Mouse (Mus musculus) hindbrain, embryonic 13.5 days (tissue): Measurements from ENCODE around the gene Ttyh3. TPM values are rescaled to one million over a fixed set of nuclear protein-coding genes. Genes with fewer than 3 reads are reported as not detected.
A peak's percentile ranks its signal among the peaks of the same experiment; 100 is the strongest.

ENCODE experiments used
- ATAC-seq: fragments of 200-750 bp; cut with Nextera tagmentation; 2 replicates; pipeline ENCODE4 v1.8.0; 2017; ENCODE audit warnings: moderate TSS enrichment; ENCODE audit not compliant: low FRiP score
- H3K27ac ChIP-seq: fragments of 300-500 bp; sonication (generic); 2 replicates; pipeline ENCODE4 v1.5.1; 2015; ENCODE audit warnings: inconsistent platforms, mild to moderate bottlenecking, moderate library complexity
- H3K27me3 ChIP-seq: fragments of 300-500 bp; sonication (generic); 2 replicates; pipeline ENCODE4 v1.6.1; 2015; ENCODE audit warnings: mild to moderate bottlenecking, inconsistent platforms
- H3K36me3 ChIP-seq: fragments of 300-500 bp; sonication (generic); 2 replicates; pipeline ENCODE4 v1.6.1; 2015; ENCODE audit warnings: mild to moderate bottlenecking, inconsistent platforms
- H3K4me1 ChIP-seq: fragments of 300-500 bp; sonication (generic); replicated peaks from 2 replicates; pipeline ENCODE4 v1.6.1; 2015; ENCODE audit warnings: inconsistent platforms
- H3K4me2 ChIP-seq: fragments of 300-500 bp; sonication (generic); 2 replicates; pipeline ENCODE4 v1.6.1; 2015; ENCODE audit warnings: inconsistent platforms, mild to moderate bottlenecking, moderate library complexity
- H3K4me3 ChIP-seq: fragments of 300-500 bp; sonication (generic); 2 replicates; pipeline ENCODE4 v1.5.1; 2015; ENCODE audit warnings: mild to moderate bottlenecking, inconsistent platforms
- H3K9ac ChIP-seq: fragments of 300-500 bp; sonication (generic); 2 replicates; pipeline ENCODE4 v1.6.1; 2015; ENCODE audit warnings: mild to moderate bottlenecking, inconsistent platforms
- H3K9me3 ChIP-seq: fragments of 300-500 bp; sonication (generic); 2 replicates; pipeline ENCODE4 v1.6.1; 2016; ENCODE audit warnings: inconsistent platforms
- WGBS: fragments of 180-500 bp; shearing (Covaris S2); methylation state at CpG from one replicate; pipeline ENCODE4 v1.1.7; 2015; 5-methylcytosine and 5-hydroxymethylcytosine counted together
- polyA plus RNA-seq: library from polyadenylated mRNA; unstranded; fragments of >200 nt; fragmentation: Nextera tagmentation; extraction: Ambion mirVana; gene quantifications from 2 replicates; pipeline ENCODE4 v1.2.1, GENCODE M21; 2015

Ttyh3 gene
- polyA plus RNA-seq, 1 experiment from 2014 or later: 65.3 TPM

- no peaks in the 10 kb centered on the region for H3K9me3 ChIP-seq
- ATAC-seq: peak; percentile 93
- peak overlapping the region; percentile 54 for H3K4me2 ChIP-seq
- peak overlapping the region; percentile 95 for H3K27ac ChIP-seq
- no peaks in the 10 kb centered on the region for H3K27me3 ChIP-seq
- H3K4me1 ChIP-seq: peaks cover 63% of the 10 kb centered on the region
- H3K9ac ChIP-seq: peak overlapping the region; percentile 55
- 4% methylated on average over 25 of the region's 26 CpGs for WGBS
- H3K4me3 ChIP-seq: peak overlapping the region; percentile 87
- peaks cover 15% of the 10 kb centered on the region for H3K36me3 ChIP-seq
These were observed 353 bp upstream of the Ttyh3 start for GRCm38 (mm10) chr5:140649101-140649667.

DNA sequence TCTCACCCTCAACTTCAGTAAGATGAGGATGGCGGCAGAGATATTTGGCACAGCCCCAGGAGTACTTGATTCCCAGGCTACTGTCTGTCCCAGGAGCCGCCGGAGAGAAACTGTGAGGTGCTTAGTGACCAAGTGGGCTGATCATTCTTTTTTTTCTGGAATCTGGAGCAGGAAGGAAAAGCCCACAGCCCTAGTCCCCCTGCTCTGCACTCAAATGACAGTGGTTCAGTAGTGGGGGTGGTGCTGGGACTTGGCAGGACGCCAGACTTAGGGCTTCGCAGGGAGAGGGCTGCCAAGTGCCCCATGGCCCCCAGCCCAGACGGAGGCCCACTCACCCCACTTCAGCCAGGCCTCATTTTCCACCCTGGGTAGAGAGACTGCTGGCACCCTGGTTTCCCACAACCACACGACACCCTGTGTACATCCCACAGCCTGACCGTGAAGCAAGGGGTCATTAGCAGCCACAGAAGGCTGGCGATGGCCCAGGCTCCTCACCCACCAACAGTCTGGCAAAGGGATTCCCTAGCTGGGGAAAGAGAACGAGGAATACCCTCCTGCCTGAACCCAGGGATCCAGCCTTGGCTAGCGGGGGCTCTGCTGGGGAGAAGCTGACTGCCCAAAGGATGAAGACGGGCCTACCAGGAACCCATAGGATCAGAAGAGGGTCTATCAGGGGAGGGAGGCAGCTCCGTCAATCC lies 861 bp downstream of the Ttyh3 start:
- Histone ChIP-seq H3K9me3 (no peaks in the 10 kb centered on the region), H3K27me3 (no peaks in the 10 kb centered on the region), H3K4me3 (peak overlapping the region; percentile 87), H3K4me2 (peak overlapping the region; percentile 100), H3K36me3 (peaks cover 24% of the 10 kb centered on the region), H3K27ac (peak overlapping the region; percentile 95), H3K4me1 (peaks cover 74% of the 10 kb centered on the region), H3K9ac (peak overlapping the region; percentile 100)
- 3% methylated on average over 13 of the region's 13 CpGs for WGBS
- ATAC-seq: peak; percentile 18

- Histone ChIP-seq H3K27ac (peak overlapping the region; percentile 95), H3K36me3 (peaks cover 24% of the 10 kb centered on the region), H3K4me2 (peak overlapping the region; percentile 100), H3K9ac (peak overlapping the region; percentile 100), H3K4me3 (peak overlapping the region; percentile 87), H3K9me3 (no peaks in the 10 kb centered on the region), H3K27me3 (no peaks in the 10 kb centered on the region), H3K4me1 (peaks cover 74% of the 10 kb centered on the region)
- ATAC-seq: no peak
- 27% methylated on average over 13 of the region's 13 CpGs for WGBS
These were observed 1.6 kb downstream of the Ttyh3 start for GRCm38 (mm10) chr5:140647031-140647760.

GRCm38 (mm10) chr5:140646171-140646570 lies 2.7 kb downstream of the Ttyh3 start:
- peak overlapping the region; percentile 100 for H3K4me2 ChIP-seq
- H3K9me3 ChIP-seq: no peaks in the 10 kb centered on the region
- ATAC-seq: no peak
- 87% methylated on average over 6 of the region's 6 CpGs for WGBS
- H3K9ac ChIP-seq: peak overlapping the region; percentile 100
- H3K4me1 ChIP-seq: peaks cover 79% of the 10 kb centered on the region
- H3K27ac ChIP-seq: peak overlapping the region; percentile 74
- no peaks in the 10 kb centered on the region for H3K27me3 ChIP-seq
- H3K4me3 ChIP-seq: peak overlapping the region; percentile 87
- peaks cover 24% of the 10 kb centered on the region for H3K36me3 ChIP-seq

- WGBS: 90% methylated on average over 4 of the region's 4 CpGs
- Histone ChIP-seq H3K9me3 (no peaks in the 10 kb centered on the region), H3K27me3 (no peaks in the 10 kb centered on the region), H3K36me3 (peaks cover 26% of the 10 kb centered on the region), H3K4me1 (peaks cover 83% of the 10 kb centered on the region), H3K4me2 (peak overlapping the region; percentile 100), H3K9ac (peak overlapping the region; percentile 100), H3K27ac (peak overlapping the region; percentile 74), H3K4me3 (peak overlapping the region; percentile 87)
- ATAC-seq: no peak
These were observed 3.4 kb downstream of the Ttyh3 start for GRCm38 (mm10) chr5:140645454-140645853.

DNA sequence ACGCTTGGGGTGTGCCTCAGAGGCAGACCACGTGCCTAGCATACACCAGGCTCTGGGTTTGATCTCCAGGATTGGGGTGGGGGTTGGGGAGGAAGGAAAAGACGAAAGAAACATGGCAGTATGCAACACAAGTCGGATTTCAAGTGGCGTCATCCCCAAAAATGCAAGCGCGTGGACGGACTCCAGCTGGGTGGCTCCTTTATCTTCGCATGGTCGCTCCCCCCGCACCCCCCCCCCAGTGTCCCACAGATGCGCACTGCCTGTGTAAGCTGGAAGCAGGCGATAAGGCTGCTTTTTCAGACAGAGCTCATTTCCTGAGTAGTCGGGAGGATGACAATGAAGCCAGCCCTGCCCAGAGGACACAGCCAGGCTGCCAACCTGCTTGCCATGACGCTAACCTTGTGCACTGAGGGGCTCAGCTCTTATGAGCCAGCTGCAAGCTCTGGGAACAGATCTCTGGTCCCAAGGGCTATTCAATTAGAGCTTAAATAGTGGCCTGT lies 4.1 kb downstream of the Ttyh3 start:
- ATAC-seq: no peak

GRCm38 (mm10) chr5:140644263-140644662 lies 4.6 kb downstream of the Ttyh3 start:
- H3K4me2 ChIP-seq: peak overlapping the region; percentile 100
- H3K27me3 ChIP-seq: no peaks in the 10 kb centered on the region
- H3K9me3 ChIP-seq: no peaks in the 10 kb centered on the region
- ATAC-seq: no peak
- peaks cover 86% of the 10 kb centered on the region for H3K4me1 ChIP-seq
- H3K36me3 ChIP-seq: peaks cover 38% of the 10 kb centered on the region
- H3K9ac ChIP-seq: no peak overlapping the region
- 89% methylated on average over 6 of the region's 6 CpGs for WGBS
- H3K4me3 ChIP-seq: peak overlapping the region; percentile 87; the same call in 1 of the 2 replicates
- 0 out of 2 replicates have a peak overlapping the region, but pooled peaks have one; percentile 74 for H3K27ac ChIP-seq

More for the DNA sequence above, 4.1 kb downstream of the Ttyh3 start:
- no peaks in the 10 kb centered on the region for H3K27me3 ChIP-seq
- 61% methylated on average over 15 of the region's 15 CpGs for WGBS
- H3K9ac ChIP-seq: peak overlapping the region; percentile 100
- peaks cover 85% of the 10 kb centered on the region for H3K4me1 ChIP-seq
- H3K9me3 ChIP-seq: no peaks in the 10 kb centered on the region
- H3K4me3 ChIP-seq: peak overlapping the region; percentile 87
- peaks cover 33% of the 10 kb centered on the region for H3K36me3 ChIP-seq
- H3K27ac ChIP-seq: peak overlapping the region; percentile 74
- peak overlapping the region; percentile 100 for H3K4me2 ChIP-seq

DNA sequence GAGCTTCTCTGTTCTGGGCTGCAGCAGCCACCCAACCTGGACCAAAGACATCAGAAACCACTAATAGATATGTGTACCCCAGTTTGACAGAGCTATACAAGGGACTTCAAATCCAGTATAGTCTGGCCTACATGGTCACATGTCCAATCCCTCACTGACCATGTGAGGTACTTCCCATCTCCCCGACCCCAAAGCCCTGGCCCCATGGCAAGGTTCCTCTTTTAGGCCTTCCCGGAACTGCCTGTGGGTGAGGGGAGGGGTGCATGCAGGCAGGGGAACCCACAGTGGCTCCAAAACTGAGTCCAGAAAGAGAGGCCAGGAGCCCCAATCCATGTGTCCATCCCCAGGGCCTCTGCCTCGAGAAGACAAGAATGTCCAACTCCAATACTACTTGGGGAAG lies 6.8 kb downstream of the Ttyh3 start:
- no peaks in the 10 kb centered on the region for H3K9me3 ChIP-seq
- H3K9ac ChIP-seq: peak overlapping the region; percentile 55; the same call in 1 of the 2 replicates
- no peak overlapping the region for H3K4me3 ChIP-seq
- ATAC-seq: no peak
- peaks cover 97% of the 10 kb centered on the region for H3K4me1 ChIP-seq
- H3K27me3 ChIP-seq: no peaks in the 10 kb centered on the region
- WGBS: 80% methylated on average over 3 of the region's 3 CpGs
- peaks cover 56% of the 10 kb centered on the region for H3K36me3 ChIP-seq
- H3K4me2 ChIP-seq: no peak overlapping the region
- H3K27ac ChIP-seq: peak overlapping the region; percentile 71; the same call in 1 of the 2 replicates

DNA sequence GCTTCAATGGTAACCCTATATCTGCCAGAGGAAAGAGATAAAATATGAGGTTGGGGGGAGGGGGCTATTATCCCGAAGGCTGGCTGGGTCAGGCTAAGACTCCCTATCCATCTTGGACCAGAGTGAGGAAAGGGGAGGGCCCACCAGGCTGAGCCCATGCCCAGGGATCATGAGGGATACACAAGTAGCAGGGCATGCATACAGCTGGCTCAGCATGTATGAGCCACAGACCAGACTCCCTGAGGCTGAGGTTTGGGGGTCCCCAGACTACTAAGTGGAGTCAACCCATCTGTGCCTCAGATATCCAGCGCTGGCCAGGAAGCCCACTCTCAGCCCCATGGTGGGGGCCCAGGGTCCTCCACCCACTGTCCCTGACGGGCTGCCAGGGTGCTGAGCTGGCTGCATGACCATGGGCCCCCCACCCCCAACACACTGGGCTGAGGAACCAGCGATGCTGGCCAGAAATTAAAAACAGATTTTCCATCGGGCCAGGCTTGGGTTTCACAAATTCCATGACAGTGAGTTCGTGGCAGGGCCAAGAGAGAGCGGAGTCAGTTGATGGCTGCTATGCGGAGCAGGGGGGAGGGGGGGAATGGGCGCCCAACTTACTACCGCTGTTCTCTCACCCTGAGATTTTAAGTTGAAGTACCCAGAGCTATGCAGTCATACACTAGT lies 7.4 kb downstream of the Ttyh3 start:
- H3K36me3 ChIP-seq: peaks cover 61% of the 10 kb centered on the region
- ATAC-seq: no peak
- H3K4me2 ChIP-seq: no peak overlapping the region
- H3K9me3 ChIP-seq: no peaks in the 10 kb centered on the region
- peaks cover 96% of the 10 kb centered on the region for H3K4me1 ChIP-seq
- H3K27ac ChIP-seq: peak overlapping the region; percentile 71
- H3K9ac ChIP-seq: peak overlapping the region; percentile 55; the same call in 1 of the 2 replicates
- no peaks in the 10 kb centered on the region for H3K27me3 ChIP-seq
- H3K4me3 ChIP-seq: no peak overlapping the region
- whole genome bisulfite sequencing: 70% methylated on average over 10 of the region's 10 CpGs

DNA sequence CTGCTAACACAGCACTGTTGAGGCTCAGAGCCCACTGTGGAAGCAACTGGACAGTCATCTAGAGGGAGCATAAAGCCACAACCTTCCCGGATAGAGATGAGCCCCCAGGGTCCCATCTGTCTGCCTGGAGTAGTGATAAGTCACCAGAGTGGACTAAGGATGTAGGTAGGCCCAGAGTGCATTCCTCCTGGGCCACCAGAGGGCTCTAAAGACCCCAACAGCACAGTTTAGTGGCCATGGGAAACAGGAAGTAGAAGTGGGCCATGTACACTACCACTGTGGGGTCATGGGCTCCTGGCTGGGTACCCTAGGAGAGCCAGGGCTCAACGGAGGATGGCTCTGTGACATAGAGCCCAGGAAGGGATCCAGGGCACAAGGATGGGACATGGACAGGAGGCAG lies 8.0 kb downstream of the Ttyh3 start:
- Histone ChIP-seq H3K4me2 (no peak overlapping the region), H3K9me3 (no peaks in the 10 kb centered on the region), H3K9ac (no peak overlapping the region), H3K27ac (peak overlapping the region; percentile 61; the same call in 1 of the 2 replicates), H3K4me1 (peaks cover 93% of the 10 kb centered on the region), H3K4me3 (no peak overlapping the region), H3K27me3 (no peaks in the 10 kb centered on the region), H3K36me3 (peaks cover 62% of the 10 kb centered on the region)
- WGBS: 66% methylated on average over 2 of the region's 2 CpGs
- ATAC-seq: no peak

GRCm38 (mm10) chr5:140639871-140640270 lies 9.0 kb downstream of the Ttyh3 start:
- Histone ChIP-seq H3K9me3 (no peaks in the 10 kb centered on the region), H3K4me3 (no peak overlapping the region), H3K9ac (0 out of 2 replicates have a peak overlapping the region, but pooled peaks have one; percentile 26), H3K4me2 (no peak overlapping the region), H3K4me1 (peaks cover 86% of the 10 kb centered on the region), H3K27me3 (no peaks in the 10 kb centered on the region), H3K27ac (peak overlapping the region; percentile 36), H3K36me3 (peaks cover 65% of the 10 kb centered on the region)
- no peak for ATAC-seq
- 73% methylated on average over 14 of the region's 14 CpGs for WGBS
